Mouse (Mus musculus): ENCODE measurements around the gene Slc5a4b. TPM values are rescaled to one million over a fixed set of nuclear protein-coding genes. Genes with fewer than 3 reads are reported as not detected.

The Slc5a4b gene
- not detected in 2 replicates for total RNA-seq (2014; rRNA removed)
- polyA plus RNA-seq (2012; rRNA removed), result not detected in 2 replicates

GRCm38 (mm10) chr10:76110861-76111260 lies at the start of gene Slc5a4b:
Slc5a4b (minus strand) TSS chr10:76110961.
- Histone ChIP-seq H3K79me2 (ENCODE audit: control insufficient read depth, insufficient read depth, low read length) (no peaks in the 10 kb centered on the region), H3K27ac (replicated peaks; ENCODE audit: insufficient read depth, low read depth, low read length) (no peak within 1 kb of the TSS), H3K4me1 (ENCODE audit: control insufficient read depth, insufficient read depth, low read length) (no peaks in the 10 kb centered on the region), H3K9ac (ENCODE audit: low read depth, low read length) (no peak within 1 kb of the TSS), H3K36me3 (ENCODE audit: control insufficient read depth, insufficient read depth, low read length) (no peaks in the 10 kb centered on the region), H3K4me3 (ENCODE audit: insufficient read depth, low read depth, low read length) (no peak within 1 kb of the TSS), H3K27me3 (ENCODE audit: control insufficient read depth, insufficient read depth, low read length) (no peaks in the 10 kb centered on the region)
- 79% methylated on average over 4 of the region's 4 CpGs for WGBS
- no peak for TF ChIP-seq POLR2A (IDR thresholded peaks at IDR 0.05; ENCODE audit: extremely low read depth, insufficient read depth, low read length)
- TF ChIP-seq CTCF (IDR thresholded peaks at IDR 0.05; ENCODE audit: low read depth, low read length), result no peak
- no peak for DNase-seq (ENCODE audit: extremely low read depth, low read depth, low spot score)

- Histone ChIP-seq H3K9ac (ENCODE audit: low read depth, low read length) (no peak overlapping the region), H3K4me3 (ENCODE audit: insufficient read depth, low read depth, low read length) (no peak overlapping the region), H3K27me3 (ENCODE audit: control insufficient read depth, insufficient read depth, low read length) (no peaks in the 10 kb centered on the region), H3K36me3 (ENCODE audit: control insufficient read depth, insufficient read depth, low read length) (no peaks in the 10 kb centered on the region), H3K4me1 (ENCODE audit: control insufficient read depth, insufficient read depth, low read length) (no peaks in the 10 kb centered on the region), H3K79me2 (ENCODE audit: control insufficient read depth, insufficient read depth, low read length) (no peaks in the 10 kb centered on the region), H3K27ac (replicated peaks; ENCODE audit: insufficient read depth, low read depth, low read length) (no peak overlapping the region)
- 66% methylated on average over 1 of the region's 1 CpGs for WGBS
- no peak for DNase-seq (ENCODE audit: extremely low read depth, low read depth, low spot score)
- no peak for TF ChIP-seq POLR2A (IDR thresholded peaks at IDR 0.05; ENCODE audit: extremely low read depth, insufficient read depth, low read length)
- no peak for TF ChIP-seq CTCF (IDR thresholded peaks at IDR 0.05; ENCODE audit: low read depth, low read length)
These were observed 47.2 kb upstream of the Slc5a4b start for GRCm38 (mm10) chr10:76158009-76158408.

- H3K36me3 ChIP-seq (ENCODE audit: control insufficient read depth, insufficient read depth, low read length), result no peaks in the 10 kb centered on the region
- H3K79me2 ChIP-seq (ENCODE audit: control insufficient read depth, insufficient read depth, low read length), result no peaks in the 10 kb centered on the region
- TF ChIP-seq CTCF (IDR thresholded peaks at IDR 0.05; ENCODE audit: low read depth, low read length), result no peak
- TF ChIP-seq POLR2A (IDR thresholded peaks at IDR 0.05; ENCODE audit: extremely low read depth, insufficient read depth, low read length), result no peak
- no peak overlapping the region for H3K4me3 ChIP-seq (ENCODE audit: insufficient read depth, low read depth, low read length)
- no peak overlapping the region for H3K27ac ChIP-seq (replicated peaks; ENCODE audit: insufficient read depth, low read depth, low read length)
- no peaks in the 10 kb centered on the region for H3K27me3 ChIP-seq (ENCODE audit: control insufficient read depth, insufficient read depth, low read length)
- WGBS, result 85% methylated on average over 5 of the region's 5 CpGs
- DNase-seq (ENCODE audit: extremely low read depth, low read depth, low spot score), result no peak
- H3K4me1 ChIP-seq (ENCODE audit: control insufficient read depth, insufficient read depth, low read length), result no peaks in the 10 kb centered on the region
- H3K9ac ChIP-seq (ENCODE audit: low read depth, low read length), result no peak overlapping the region
These were observed 46.8 kb upstream of the Slc5a4b start for GRCm38 (mm10) chr10:76157528-76157927.

- H3K79me2 ChIP-seq (ENCODE audit: control insufficient read depth, insufficient read depth, low read length), result no peaks in the 10 kb centered on the region
- no peak for TF ChIP-seq CTCF (IDR thresholded peaks at IDR 0.05; ENCODE audit: low read depth, low read length)
- TF ChIP-seq POLR2A (IDR thresholded peaks at IDR 0.05; ENCODE audit: extremely low read depth, insufficient read depth, low read length), result no peak
- no peaks in the 10 kb centered on the region for H3K36me3 ChIP-seq (ENCODE audit: control insufficient read depth, insufficient read depth, low read length)
- WGBS, result 88% methylated on average over 7 of the region's 7 CpGs
- H3K27ac ChIP-seq (replicated peaks; ENCODE audit: insufficient read depth, low read depth, low read length), result no peak overlapping the region
- H3K9ac ChIP-seq (ENCODE audit: low read depth, low read length), result no peak overlapping the region
- no peaks in the 10 kb centered on the region for H3K4me1 ChIP-seq (ENCODE audit: control insufficient read depth, insufficient read depth, low read length)
- H3K27me3 ChIP-seq (ENCODE audit: control insufficient read depth, insufficient read depth, low read length), result no peaks in the 10 kb centered on the region
- no peak for DNase-seq (ENCODE audit: extremely low read depth, low read depth, low spot score)
- no peak overlapping the region for H3K4me3 ChIP-seq (ENCODE audit: insufficient read depth, low read depth, low read length)
These were observed 45.1 kb upstream of the Slc5a4b start for GRCm38 (mm10) chr10:76155911-76156310.

GRCm38 (mm10) chr10:76147278-76147677 lies 36.5 kb upstream of the Slc5a4b start, which contains the start of gene Slc5a4a:
Slc5a4a (plus strand) TSS chr10:76147451.
- no peaks in the 10 kb centered on the region for H3K79me2 ChIP-seq (ENCODE audit: control insufficient read depth, insufficient read depth, low read length)
- no peaks in the 10 kb centered on the region for H3K4me1 ChIP-seq (ENCODE audit: control insufficient read depth, insufficient read depth, low read length)
- TF ChIP-seq CTCF (IDR thresholded peaks at IDR 0.05; ENCODE audit: low read depth, low read length) (no peak), POLR2A (IDR thresholded peaks at IDR 0.05; ENCODE audit: extremely low read depth, insufficient read depth, low read length) (no peak)
- DNase-seq (ENCODE audit: extremely low read depth, low read depth, low spot score), result no peak
- no peaks in the 10 kb centered on the region for H3K36me3 ChIP-seq (ENCODE audit: control insufficient read depth, insufficient read depth, low read length)
- H3K27me3 ChIP-seq (ENCODE audit: control insufficient read depth, insufficient read depth, low read length), result no peaks in the 10 kb centered on the region
- H3K9ac ChIP-seq (ENCODE audit: low read depth, low read length), result no peak within 1 kb of the TSS
- H3K4me3 ChIP-seq (ENCODE audit: insufficient read depth, low read depth, low read length), result no peak within 1 kb of the TSS
- no peak within 1 kb of the TSS for H3K27ac ChIP-seq (replicated peaks; ENCODE audit: insufficient read depth, low read depth, low read length)
- WGBS, result 41% methylated on average over 5 of the region's 5 CpGs

- no peaks in the 10 kb centered on the region for H3K79me2 ChIP-seq (ENCODE audit: control insufficient read depth, insufficient read depth, low read length)
- WGBS, result 57% methylated on average over 8 of the region's 8 CpGs
- no peaks in the 10 kb centered on the region for H3K4me1 ChIP-seq (ENCODE audit: control insufficient read depth, insufficient read depth, low read length)
- H3K27ac ChIP-seq (replicated peaks; ENCODE audit: insufficient read depth, low read depth, low read length), result no peak overlapping the region
- no peaks in the 10 kb centered on the region for H3K27me3 ChIP-seq (ENCODE audit: control insufficient read depth, insufficient read depth, low read length)
- H3K4me3 ChIP-seq (ENCODE audit: insufficient read depth, low read depth, low read length), result no peak overlapping the region
- TF ChIP-seq CTCF (IDR thresholded peaks at IDR 0.05; ENCODE audit: low read depth, low read length) (no peak), POLR2A (IDR thresholded peaks at IDR 0.05; ENCODE audit: extremely low read depth, insufficient read depth, low read length) (no peak)
- DNase-seq (ENCODE audit: extremely low read depth, low read depth, low spot score), result no peak
- no peaks in the 10 kb centered on the region for H3K36me3 ChIP-seq (ENCODE audit: control insufficient read depth, insufficient read depth, low read length)
- no peak overlapping the region for H3K9ac ChIP-seq (ENCODE audit: low read depth, low read length)
These were observed 36.1 kb upstream of the Slc5a4b start for GRCm38 (mm10) chr10:76146846-76147245.

Data from liver, adult 2 months (tissue).